Mouse (Mus musculus) C2C12 (cell line): ENCODE measurements around the gene Ror2. TPM values are rescaled to one million over a fixed set of nuclear protein-coding genes. Genes with fewer than 3 reads are reported as not detected.

Experiments used
- H3K27me3 ChIP-seq: one replicate; pipeline ENCODE4 v1.6.1; 2011; ENCODE audit not compliant: control insufficient read depth, insufficient read depth, insufficient read length
- H3K36me3 ChIP-seq: one replicate; pipeline ENCODE4 v1.6.1; 2011; ENCODE audit not compliant: control insufficient read depth, insufficient read depth
- H3K4me3 ChIP-seq: one replicate; pipeline ENCODE4 v1.5.1; 2011; ENCODE audit warnings: mild to moderate bottlenecking, control low read depth; ENCODE audit not compliant: poor library complexity, insufficient read depth, severe bottlenecking
- H3K79me2 ChIP-seq: one replicate; pipeline ENCODE4 v1.6.1; 2011; ENCODE audit not compliant: control insufficient read depth, insufficient read depth
- H3K79me3 ChIP-seq: one replicate; pipeline ENCODE4 v1.6.1; 2011; ENCODE audit warnings: low read depth, control low read depth
- H3ac ChIP-seq: one replicate; pipeline ENCODE3; 2011; ENCODE audit warnings: low read depth; ENCODE audit not compliant: control insufficient read depth, insufficient read length
- CEBPB ChIP-seq: IDR thresholded peaks from one replicate; pipeline ENCODE4 v1.6.1; 2011; ENCODE audit warnings: low read depth, mild to moderate bottlenecking, control low read depth, moderate library complexity
- CTCF ChIP-seq: IDR thresholded peaks from one replicate; pipeline ENCODE4 v1.5.1; 2011; ENCODE audit not compliant: control insufficient read depth, insufficient read depth, insufficient read length
- FOSL1 ChIP-seq: IDR thresholded peaks from one replicate; pipeline ENCODE4 v1.8.0; 2011; ENCODE audit warnings: mild to moderate bottlenecking, low read length; ENCODE audit not compliant: poor library complexity, insufficient read depth, severe bottlenecking
- MAX ChIP-seq: IDR thresholded peaks from one replicate; pipeline ENCODE4 v1.6.1; 2011; ENCODE audit warnings: mild to moderate bottlenecking, control low read depth
- MYOD1 ChIP-seq: IDR thresholded peaks from one replicate; pipeline ENCODE4 v1.6.1; 2011; ENCODE audit warnings: low read depth; ENCODE audit not compliant: control insufficient read depth, insufficient read length
- MYOG ChIP-seq: IDR thresholded peaks from one replicate; pipeline ENCODE4 v1.6.1; 2011; ENCODE audit not compliant: control insufficient read depth, insufficient read length; ENCODE audit errors: extremely low read depth
- USF1 ChIP-seq: IDR thresholded peaks from one replicate; pipeline ENCODE4 v1.6.1; 2011; ENCODE audit warnings: low read depth, mild to moderate bottlenecking, control low read depth, moderate library complexity
- polyA plus RNA-seq: library from polyadenylated mRNA; unstranded; fragments of >200 nt; fragmentation: generic; extraction: Trizol; gene quantifications from one replicate; pipeline ENCODE4 v1.2.1, GENCODE M21; 2012; ENCODE audit warnings: missing spikeins

Gene Ror2
- polyA plus RNA-seq, 1 experiment = 0.13 TPM

DNA sequence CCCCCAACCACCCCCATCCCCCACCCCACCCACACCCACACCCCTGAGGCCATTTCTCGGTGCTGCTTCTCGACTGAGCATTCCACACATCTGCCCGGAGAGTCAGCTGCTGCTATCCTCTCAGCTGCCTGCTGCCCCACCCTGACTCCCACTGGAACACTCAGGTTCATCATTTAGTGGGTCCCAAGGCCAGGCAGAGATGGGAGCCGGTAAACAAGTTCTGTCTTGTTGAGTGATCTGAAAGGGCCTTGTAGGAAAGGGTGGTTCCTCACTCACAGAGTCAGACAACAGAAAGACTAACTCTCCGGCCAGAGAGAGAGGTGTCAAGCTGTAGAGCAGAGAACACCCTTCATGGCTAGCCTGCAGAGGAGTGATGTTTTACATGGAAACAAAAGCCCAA, 155.9 kb downstream of the Ror2 start:
- H3K79me3 ChIP-seq = no peaks in the 10 kb centered on the region
- no peak overlapping the region for H3K4me3 ChIP-seq
- H3ac ChIP-seq = no peak overlapping the region
- no peaks in the 10 kb centered on the region for H3K79me2 ChIP-seq
- peaks cover 29% of the 10 kb centered on the region for H3K27me3 ChIP-seq
- no peaks in the 10 kb centered on the region for H3K36me3 ChIP-seq
- no peak for TF ChIP-seq MYOG
- no peak for TF ChIP-seq CTCF
- no peak for TF ChIP-seq FOSL1
- no peak for TF ChIP-seq USF1
- TF ChIP-seq MYOD1 = no peak
- no peak for TF ChIP-seq MAX
- no peak for TF ChIP-seq CEBPB

DNA sequence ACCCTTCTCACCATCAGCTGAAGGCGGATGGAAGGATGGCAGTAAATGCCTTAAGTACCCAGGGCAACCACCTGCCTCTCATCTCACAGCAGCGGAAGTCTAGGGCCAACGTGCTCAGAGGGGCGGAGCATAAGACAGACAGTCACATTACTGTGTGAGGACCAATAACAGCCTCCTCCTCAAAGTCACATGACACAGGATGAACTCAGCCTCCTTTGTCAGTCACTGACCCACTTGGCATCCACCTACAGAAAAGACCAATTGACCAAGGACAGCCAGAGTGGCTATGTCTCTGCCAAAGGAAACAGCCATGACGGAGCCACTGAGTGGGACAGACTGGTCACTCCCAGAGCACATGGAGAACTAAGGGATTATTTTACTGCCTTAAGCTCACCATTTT, 160.3 kb downstream of the Ror2 start:
- no peaks in the 10 kb centered on the region for H3K79me2 ChIP-seq
- H3K36me3 ChIP-seq = no peaks in the 10 kb centered on the region
- H3K4me3 ChIP-seq = no peak overlapping the region
- TF ChIP-seq FOSL1 (no peak), USF1 (peak; percentile 7)
- no peak overlapping the region for H3ac ChIP-seq
- no peaks in the 10 kb centered on the region for H3K79me3 ChIP-seq
- peaks cover 19% of the 10 kb centered on the region for H3K27me3 ChIP-seq

DNA sequence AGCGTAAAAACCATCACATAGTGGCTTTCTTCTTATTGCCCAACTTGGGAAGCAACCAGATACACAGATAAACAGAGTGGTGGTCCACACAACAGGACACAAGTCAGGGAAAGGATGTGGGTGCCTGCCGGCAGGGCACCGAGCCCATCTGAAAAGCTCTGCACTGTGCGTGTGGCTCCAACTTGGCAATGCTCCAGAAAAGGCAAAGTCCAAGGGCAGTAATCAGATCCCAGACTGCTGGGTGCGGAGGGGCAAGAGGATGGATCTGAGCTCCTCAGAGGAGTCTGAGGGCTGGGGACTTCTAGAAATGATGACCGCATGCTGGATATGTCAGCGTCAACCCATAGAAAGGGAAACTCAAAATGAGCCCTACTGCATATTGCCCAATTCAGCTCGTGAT, 163.8 kb downstream of the Ror2 start:
- TF ChIP-seq MYOG (no peak), MAX (no peak), CEBPB (no peak), FOSL1 (no peak), MYOD1 (no peak), CTCF (no peak), USF1 (no peak)
- Histone ChIP-seq H3K27me3 (peaks cover 17% of the 10 kb centered on the region), H3K79me3 (no peaks in the 10 kb centered on the region)

DNA sequence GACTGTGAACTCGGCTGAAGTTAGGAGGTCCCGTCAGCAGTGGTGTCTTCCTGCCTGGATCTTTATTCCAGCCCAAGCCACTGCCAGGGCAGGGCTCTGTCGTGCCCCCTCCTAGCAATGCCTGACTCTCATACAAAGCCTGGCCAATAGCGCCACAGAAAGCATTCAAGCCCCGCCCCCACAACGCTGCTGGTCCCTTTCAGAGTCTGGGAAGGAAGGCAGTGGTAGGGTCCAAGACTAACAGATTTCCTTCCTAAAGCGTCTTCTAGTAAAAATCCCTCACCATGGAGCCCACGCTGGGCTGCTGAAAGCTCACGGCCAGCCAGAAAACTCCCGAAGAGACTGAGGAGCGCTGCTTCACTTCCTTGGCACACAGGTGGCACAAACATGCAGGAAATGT, 165.0 kb downstream of the Ror2 start:
- Histone ChIP-seq H3K27me3 (peaks cover 26% of the 10 kb centered on the region), H3K79me2 (no peaks in the 10 kb centered on the region), H3ac (no peak overlapping the region), H3K4me3 (no peak overlapping the region), H3K79me3 (no peaks in the 10 kb centered on the region), H3K36me3 (no peaks in the 10 kb centered on the region)
- TF ChIP-seq CTCF = no peak
- no peak for TF ChIP-seq USF1
- no peak for TF ChIP-seq CEBPB
- no peak for TF ChIP-seq MAX
- TF ChIP-seq FOSL1 = no peak
- TF ChIP-seq MYOD1 = no peak
- no peak for TF ChIP-seq MYOG

More for the DNA sequence above, 163.8 kb downstream of the Ror2 start:
- no peaks in the 10 kb centered on the region for H3K79me2 ChIP-seq
- no peak overlapping the region for H3ac ChIP-seq
- H3K4me3 ChIP-seq = no peak overlapping the region
- no peaks in the 10 kb centered on the region for H3K36me3 ChIP-seq

DNA sequence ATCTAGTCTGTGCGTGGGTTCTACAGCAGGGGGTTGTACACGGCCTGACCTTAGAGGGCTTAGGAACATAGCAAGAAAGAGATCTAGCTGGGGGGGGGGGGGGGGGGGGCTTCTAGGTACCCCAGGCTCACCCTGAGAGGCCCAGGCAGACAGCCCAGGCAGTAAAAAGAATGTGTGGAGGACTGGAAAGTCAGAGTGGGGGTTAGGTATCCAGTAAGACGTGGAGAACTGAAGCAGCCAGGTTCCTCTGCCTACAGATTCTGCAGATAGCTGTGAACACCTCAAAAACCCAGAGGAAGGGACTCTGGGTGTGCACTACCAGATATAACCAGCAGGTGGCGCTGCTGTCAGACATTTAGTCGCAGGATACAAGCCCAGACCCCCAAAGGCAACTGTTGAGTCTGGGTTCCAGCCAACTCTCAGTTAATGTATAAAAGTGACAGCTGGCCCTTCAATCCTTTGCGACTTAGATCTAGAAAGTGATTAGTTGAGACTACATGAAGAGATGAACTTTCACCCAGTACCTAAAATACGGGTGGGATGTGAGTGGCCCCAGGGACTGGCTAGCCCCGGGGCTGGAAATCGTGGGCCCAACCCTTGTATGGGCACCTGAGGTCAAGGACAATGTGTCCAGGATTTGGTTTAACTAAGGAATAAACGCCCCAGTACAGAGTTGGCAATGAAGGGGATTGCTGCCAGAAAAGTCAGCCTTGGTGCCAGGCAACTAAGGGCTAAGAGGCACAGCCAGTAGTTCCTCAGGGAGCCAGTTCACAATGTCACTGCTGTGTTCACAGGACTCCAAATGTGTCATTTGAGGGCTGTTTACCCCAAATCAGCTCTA, 166.1 kb downstream of the Ror2 start:
- Histone ChIP-seq H3K36me3 (no peaks in the 10 kb centered on the region), H3K27me3 (peaks cover 37% of the 10 kb centered on the region), H3ac (no peak overlapping the region), H3K79me3 (no peaks in the 10 kb centered on the region), H3K79me2 (no peaks in the 10 kb centered on the region), H3K4me3 (no peak overlapping the region)
- TF ChIP-seq MYOG (no peak), CTCF (peak; percentile 68)

DNA sequence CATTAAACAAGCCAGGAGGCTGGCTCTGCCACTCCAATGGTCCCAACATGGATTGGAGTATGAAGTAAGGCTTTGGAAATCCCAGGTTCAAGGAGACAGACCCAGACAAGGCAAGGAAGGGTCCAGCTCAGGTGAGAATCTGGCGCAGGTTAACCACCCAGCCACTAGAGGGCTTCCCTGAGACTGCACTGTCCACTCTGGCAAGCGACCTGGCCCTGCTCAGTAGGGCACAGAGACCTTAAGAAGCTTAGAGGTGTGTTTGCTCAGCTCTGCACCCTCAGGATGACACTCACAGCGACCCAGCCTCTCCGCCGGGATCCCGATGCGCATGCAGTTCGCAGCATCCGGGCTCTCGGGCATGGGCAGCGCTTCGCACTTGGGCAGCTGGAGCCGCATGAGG, 167.5 kb downstream of the Ror2 start:
- Histone ChIP-seq H3K27me3 (peaks cover 45% of the 10 kb centered on the region), H3K79me3 (no peaks in the 10 kb centered on the region), H3K79me2 (no peaks in the 10 kb centered on the region), H3K36me3 (no peaks in the 10 kb centered on the region), H3K4me3 (no peak overlapping the region), H3ac (no peak overlapping the region)
- TF ChIP-seq CEBPB (no peak), FOSL1 (no peak), USF1 (no peak), MAX (no peak), CTCF (no peak), MYOG (no peak), MYOD1 (no peak)
